Mouse (Mus musculus) embryonic facial prominence, embryonic 11.5 days (tissue): ENCODE data around the gene Nuak2. TPM values are rescaled to one million over a fixed set of nuclear protein-coding genes. Genes with fewer than 3 reads are reported as not detected.

Experiments
- ATAC-seq: fragments of 200-750 bp; cut with Nextera tagmentation; replicated peaks from 2 replicates; pipeline ENCODE4 v1.8.0; 2017; ENCODE audit warnings: low read depth; ENCODE audit not compliant: insufficient number of reproducible peaks, low FRiP score, low TSS enrichment
- DNase-seq: peaks from one replicate; pipeline ENCODE4 v3.0.0-alpha.2; 2015; ENCODE audit warnings: low spot score
- H3K27ac ChIP-seq: fragments of 300-500 bp; sonication (generic); replicated peaks from 2 replicates; pipeline ENCODE4 v1.5.1; 2014; ENCODE audit warnings: mild to moderate bottlenecking, low read depth, low read length, control low read depth
- H3K27me3 ChIP-seq: fragments of 300-500 bp; sonication (generic); 2 replicates; pipeline ENCODE4 v1.6.1; 2014; ENCODE audit warnings: mild to moderate bottlenecking, low read length, moderate library complexity, mixed read lengths; ENCODE audit not compliant: control insufficient read depth, insufficient read depth
- H3K36me3 ChIP-seq: fragments of 300-500 bp; sonication (generic); replicated peaks from 2 replicates; pipeline ENCODE4 v1.6.1; 2014; ENCODE audit warnings: low read depth, mild to moderate bottlenecking, low read length, moderate library complexity, mixed read lengths; ENCODE audit not compliant: control insufficient read depth, insufficient read depth
- H3K4me1 ChIP-seq: fragments of 300-500 bp; sonication (generic); 2 replicates; pipeline ENCODE4 v1.6.1; 2014; ENCODE audit warnings: low read length, mixed read lengths; ENCODE audit not compliant: control insufficient read depth, insufficient read depth
- H3K4me2 ChIP-seq: fragments of 300-500 bp; sonication (generic); 2 replicates; pipeline ENCODE4 v1.6.1; 2014; ENCODE audit warnings: low read depth, mild to moderate bottlenecking, control low read depth, low read length, moderate library complexity
- H3K4me3 ChIP-seq: fragments of 300-500 bp; sonication (generic); 2 replicates; pipeline ENCODE4 v1.5.1; 2014; ENCODE audit warnings: low read depth, low read length, control low read depth
- H3K9ac ChIP-seq: fragments of 300-500 bp; sonication (generic); replicated peaks from 2 replicates; pipeline ENCODE4 v1.6.1; 2014; ENCODE audit warnings: mild to moderate bottlenecking, control low read depth, low read length
- H3K9me3 ChIP-seq: fragments of 300-500 bp; sonication (generic); replicated peaks from 2 replicates; pipeline ENCODE4 v1.6.1; 2016; ENCODE audit warnings: mild to moderate bottlenecking, low read length, inconsistent platforms, mixed read lengths; ENCODE audit not compliant: control insufficient read depth
- WGBS: fragments of 180-500 bp; shearing (Covaris S2); extraction: QIAGEN DNeasy Blood & Tissue Kit; methylation state at CpG from one replicate; pipeline ENCODE4 v1.1.7; 2014; 5-methylcytosine and 5-hydroxymethylcytosine counted together
- polyA plus RNA-seq: library from polyadenylated mRNA; unstranded; fragments of >200 nt; fragmentation: Nextera tagmentation; extraction: Ambion mirVana; gene quantifications from 2 replicates; pipeline ENCODE4 v1.2.1, GENCODE M21; 2014

Gene Nuak2
- polyA plus RNA-seq, 1 experiment from 2014 or later: 10.8 TPM

DNA sequence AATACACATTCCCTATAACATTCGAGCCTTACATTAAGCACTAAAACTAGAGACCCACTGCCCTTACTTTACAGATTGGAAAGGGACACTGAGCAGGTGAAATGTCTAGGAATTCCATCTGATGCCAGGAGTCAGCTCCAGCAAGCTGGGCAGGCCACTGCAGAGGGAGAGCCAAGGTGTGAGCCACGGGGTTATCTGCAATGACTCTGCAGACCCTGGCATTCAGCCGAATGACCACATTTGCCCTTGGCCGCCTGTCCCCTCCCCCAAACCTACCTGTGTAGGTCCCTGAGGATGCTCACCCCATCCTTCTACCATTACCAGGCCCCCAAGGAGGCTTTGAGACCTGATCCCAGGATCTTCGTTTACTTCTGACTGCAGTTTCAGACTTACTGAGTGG is 16.2 kb upstream of the Nuak2 start:
- ATAC-seq: no peak
- Histone ChIP-seq H3K27me3 (peaks cover 14% of the 10 kb centered on the region; the same call in 1 of the 2 replicates), H3K9me3 (no peaks in the 10 kb centered on the region), H3K36me3 (no peaks in the 10 kb centered on the region), H3K4me1 (peaks cover 4% of the 10 kb centered on the region), H3K27ac (no peak overlapping the region), H3K4me3 (no peak overlapping the region), H3K9ac (no peak overlapping the region), H3K4me2 (no peak overlapping the region)
- WGBS: 75% methylated on average over 5 of the region's 5 CpGs
- no peak for DNase-seq

DNA sequence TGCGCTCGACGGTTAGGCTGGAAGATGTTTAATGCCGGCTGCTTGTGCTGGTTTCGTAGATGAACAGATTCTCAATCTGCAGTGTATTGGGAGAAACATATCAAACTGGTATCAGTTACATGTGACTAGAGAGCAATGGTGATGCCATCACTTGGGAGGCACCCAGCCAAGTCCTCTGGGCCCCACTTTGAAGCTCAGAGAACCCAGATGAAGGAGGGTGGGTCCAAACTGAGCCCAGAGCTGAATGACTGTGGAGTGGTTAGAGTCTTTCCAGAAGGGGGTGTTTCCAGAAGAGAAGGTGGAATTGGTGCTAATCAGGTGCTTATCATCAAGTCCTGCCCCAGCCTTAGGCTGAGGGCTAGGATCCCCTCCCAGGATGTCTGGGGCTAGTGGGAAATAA is 14.7 kb upstream of the Nuak2 start:
- Histone ChIP-seq H3K4me3 (no peak overlapping the region), H3K27me3 (peaks cover 13% of the 10 kb centered on the region; the same call in 1 of the 2 replicates), H3K4me2 (no peak overlapping the region), H3K4me1 (peaks cover 4% of the 10 kb centered on the region), H3K9ac (no peak overlapping the region), H3K27ac (no peak overlapping the region), H3K9me3 (no peaks in the 10 kb centered on the region), H3K36me3 (no peaks in the 10 kb centered on the region)
- WGBS: 90% methylated on average over 5 of the region's 5 CpGs
- no peak for ATAC-seq
- no peak for DNase-seq

DNA sequence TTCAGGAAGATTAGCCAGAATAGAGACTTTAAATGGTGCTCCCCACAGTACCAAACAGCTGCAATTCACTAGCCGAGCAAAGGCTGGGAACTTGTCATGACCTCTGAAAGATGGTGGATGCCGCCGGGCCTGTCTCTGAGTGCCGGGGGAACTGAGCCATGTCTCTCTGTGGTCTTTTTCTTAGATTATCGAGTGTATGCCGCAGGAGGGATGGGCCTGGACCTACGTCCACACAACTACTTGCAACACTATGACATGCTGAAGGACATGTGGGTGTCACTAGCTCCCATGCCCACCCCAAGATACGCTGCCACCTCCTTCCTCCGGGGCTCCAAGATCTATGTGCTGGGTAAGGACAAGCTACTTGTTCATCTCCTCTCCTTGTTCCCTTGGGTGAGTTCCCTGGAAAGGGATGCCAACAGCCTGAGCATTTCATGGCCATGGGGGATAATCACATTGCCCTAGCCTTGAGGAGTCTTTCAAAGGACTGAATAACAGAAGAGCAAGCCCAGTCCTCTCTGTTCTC is 13.5 kb upstream of the Nuak2 start:
- Histone ChIP-seq H3K36me3 (no peaks in the 10 kb centered on the region), H3K9ac (no peak overlapping the region), H3K27ac (no peak overlapping the region), H3K4me2 (no peak overlapping the region), H3K4me3 (no peak overlapping the region), H3K9me3 (no peaks in the 10 kb centered on the region), H3K27me3 (peaks cover 13% of the 10 kb centered on the region; the same call in 1 of the 2 replicates), H3K4me1 (peaks cover 4% of the 10 kb centered on the region)
- ATAC-seq (no peak), DNase-seq (no peak)
- 87% methylated on average over 9 of the region's 9 CpGs for WGBS

DNA sequence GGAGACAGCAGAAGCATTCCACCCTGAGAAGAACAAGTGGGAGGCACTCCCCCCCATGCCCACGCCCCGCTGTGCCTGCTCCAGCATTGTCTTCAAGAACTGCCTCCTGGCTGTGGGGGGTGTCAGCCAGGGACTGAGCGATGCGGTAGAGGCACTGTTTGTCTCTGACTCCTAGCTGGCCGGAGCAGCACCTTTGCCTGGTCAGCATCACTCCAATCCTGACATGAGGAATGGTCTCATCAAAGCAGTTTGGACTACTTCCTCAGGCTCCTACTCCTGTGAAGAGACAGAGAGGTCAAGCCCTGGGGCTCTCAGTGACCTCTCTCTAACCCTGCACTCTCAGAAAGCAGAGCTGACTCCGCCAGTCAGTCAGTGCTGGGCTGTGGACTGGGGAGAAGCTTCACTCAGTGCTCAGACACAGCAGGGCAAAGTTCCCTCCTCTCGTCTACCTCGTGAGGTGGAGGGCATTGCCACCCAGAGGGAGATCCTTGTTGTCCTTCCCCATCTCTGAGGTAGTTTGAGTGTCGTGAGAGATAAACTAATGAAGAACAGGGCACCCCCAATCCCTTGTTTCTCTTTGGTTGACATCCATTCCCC is 11.2 kb upstream of the Nuak2 start:
- 15% methylated on average over 9 of the region's 9 CpGs for WGBS
- H3K9ac ChIP-seq: no peak overlapping the region
- H3K4me3 ChIP-seq: no peak overlapping the region
- DNase-seq (no peak), ATAC-seq (no peak)
- H3K27me3 ChIP-seq: peaks cover 3% of the 10 kb centered on the region; the same call in 1 of the 2 replicates
- no peaks in the 10 kb centered on the region for H3K36me3 ChIP-seq
- no peak overlapping the region for H3K27ac ChIP-seq
- no peak overlapping the region for H3K4me2 ChIP-seq
- no peaks in the 10 kb centered on the region for H3K4me1 ChIP-seq
- H3K9me3 ChIP-seq: no peaks in the 10 kb centered on the region

DNA sequence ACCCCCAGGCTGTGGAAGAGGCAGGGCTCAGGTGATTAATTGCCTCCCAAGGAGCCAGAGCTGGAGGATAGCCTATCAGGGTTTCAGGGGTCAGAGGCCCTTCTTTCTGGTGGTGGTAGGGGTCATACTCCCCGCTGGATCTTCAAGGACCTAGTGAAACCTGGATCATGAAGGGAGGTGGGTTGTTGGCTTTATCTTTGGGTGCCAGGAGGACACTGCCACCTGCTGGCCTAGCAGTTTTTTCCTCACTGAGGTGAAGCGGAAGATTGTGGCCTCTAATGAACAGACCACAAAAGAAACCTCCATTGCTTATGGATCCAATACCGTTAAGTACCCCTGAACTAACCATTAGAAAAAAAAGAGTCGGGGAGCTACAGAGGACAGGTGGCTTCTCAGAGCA is 9.8 kb upstream of the Nuak2 start:
- Histone ChIP-seq H3K4me1 (no peaks in the 10 kb centered on the region), H3K27me3 (no peaks in the 10 kb centered on the region), H3K4me3 (no peak overlapping the region), H3K36me3 (no peaks in the 10 kb centered on the region), H3K27ac (no peak overlapping the region), H3K4me2 (no peak overlapping the region), H3K9me3 (no peaks in the 10 kb centered on the region), H3K9ac (no peak overlapping the region)
- WGBS: 40% methylated on average over 4 of the region's 4 CpGs
- DNase-seq: peak; percentile 45
- no peak for ATAC-seq

DNA sequence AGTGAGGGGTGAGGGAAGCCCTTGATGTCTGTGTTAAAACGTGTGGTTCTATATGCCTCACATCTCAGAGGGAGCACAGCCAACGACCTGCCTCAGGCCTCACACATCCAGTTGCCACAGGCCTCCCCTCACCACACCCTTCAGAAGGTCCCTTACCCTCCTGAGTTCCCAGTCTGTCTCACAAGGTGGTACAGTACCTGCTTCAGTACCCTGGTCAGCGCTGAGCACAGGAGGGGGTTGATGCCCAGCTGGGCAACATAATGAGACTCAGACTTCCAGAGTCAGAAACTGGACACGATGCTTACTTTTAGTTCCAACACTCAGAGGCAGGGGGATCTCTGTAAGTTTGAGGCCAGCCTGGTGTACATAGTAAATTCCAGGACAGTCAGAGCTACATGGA is 9.1 kb upstream of the Nuak2 start:
- Histone ChIP-seq H3K27ac (no peak overlapping the region), H3K4me1 (no peaks in the 10 kb centered on the region), H3K9me3 (no peaks in the 10 kb centered on the region), H3K36me3 (no peaks in the 10 kb centered on the region), H3K4me2 (no peak overlapping the region), H3K9ac (no peak overlapping the region), H3K4me3 (no peak overlapping the region), H3K27me3 (no peaks in the 10 kb centered on the region)
- ATAC-seq (no peak), DNase-seq (peak; percentile 67)
- WGBS: 17% methylated on average over 4 of the region's 4 CpGs

DNA sequence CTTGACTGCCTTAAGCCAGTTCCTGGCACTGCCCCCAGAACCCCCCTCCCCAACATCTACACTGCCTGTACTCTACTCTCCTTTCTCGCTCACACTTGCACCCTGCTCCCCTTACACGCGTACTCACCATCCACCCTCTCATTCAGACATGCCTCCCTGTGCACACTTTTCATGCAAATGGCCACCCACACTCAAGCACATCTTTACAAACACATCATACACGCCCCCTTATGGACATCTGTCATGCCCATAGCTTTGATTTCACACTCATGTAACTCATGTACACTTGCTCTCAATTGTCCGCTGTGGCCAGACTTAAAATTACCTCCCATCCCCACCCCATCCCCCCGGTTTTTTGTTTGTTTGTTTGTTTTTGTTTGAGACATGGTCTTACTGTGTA is 8.0 kb upstream of the Nuak2 start:
- Histone ChIP-seq H3K9ac (no peak overlapping the region), H3K36me3 (no peaks in the 10 kb centered on the region), H3K4me2 (no peak overlapping the region), H3K4me1 (no peaks in the 10 kb centered on the region), H3K4me3 (no peak overlapping the region), H3K27me3 (no peaks in the 10 kb centered on the region), H3K9me3 (no peaks in the 10 kb centered on the region), H3K27ac (no peak overlapping the region)
- ATAC-seq: no peak
- 86% methylated on average over 6 of the region's 6 CpGs for WGBS
- DNase-seq: no peak

DNA sequence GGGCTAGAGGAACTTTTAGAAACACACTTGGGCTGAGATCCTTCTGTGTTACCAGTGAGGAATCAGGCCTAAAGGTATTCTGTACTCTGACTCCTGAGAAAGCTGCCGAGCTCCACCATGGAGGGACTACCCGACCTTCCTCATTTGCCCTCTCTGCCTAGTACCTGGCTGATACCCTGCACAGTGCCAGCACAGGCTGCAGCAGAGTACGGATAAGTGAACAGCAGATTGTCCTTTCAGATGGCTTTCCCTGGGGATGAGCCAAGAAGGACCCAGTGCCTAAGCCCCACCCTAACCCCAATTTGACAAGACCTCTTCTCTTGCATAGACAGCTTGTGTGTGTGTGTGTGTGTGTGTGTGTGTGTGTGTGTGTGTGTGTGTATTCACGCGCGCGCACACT is 7.3 kb upstream of the Nuak2 start:
- H3K4me2 ChIP-seq: no peak overlapping the region
- DNase-seq: no peak
- H3K4me1 ChIP-seq: no peaks in the 10 kb centered on the region
- H3K27me3 ChIP-seq: no peaks in the 10 kb centered on the region
- no peaks in the 10 kb centered on the region for H3K36me3 ChIP-seq
- no peaks in the 10 kb centered on the region for H3K9me3 ChIP-seq
- no peak for ATAC-seq
- no peak overlapping the region for H3K27ac ChIP-seq
- no peak overlapping the region for H3K9ac ChIP-seq
- WGBS: 92% methylated on average over 7 of the region's 7 CpGs
- no peak overlapping the region for H3K4me3 ChIP-seq
